Mouse (Mus musculus): ENCODE results near the gene Ikzf1. TPM values are rescaled to one million over a fixed set of nuclear protein-coding genes. Genes with fewer than 3 reads are reported as not detected.

Gene Ikzf1
- total and polyA plus RNA-seq, 2 experiments: 1.2 to 3.3 TPM

DNA sequence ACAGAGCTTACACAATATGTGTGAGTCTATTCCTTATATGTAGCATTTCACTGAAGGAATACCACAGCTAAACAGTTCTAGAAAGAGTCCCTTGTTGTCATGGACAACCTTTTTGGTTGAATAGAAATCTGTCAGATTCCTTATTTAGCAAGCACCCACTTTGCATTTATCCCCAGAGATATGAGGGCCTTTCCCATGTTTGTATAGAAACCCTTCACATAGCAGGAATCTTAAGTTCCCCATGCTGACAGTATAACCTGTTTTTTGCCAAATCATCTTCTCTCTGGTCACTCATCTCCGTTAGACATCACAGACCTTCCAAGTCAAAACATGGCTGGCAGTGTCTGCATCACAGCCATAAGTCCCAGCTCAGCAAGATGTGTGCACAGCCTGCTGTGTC lies 59.4 kb downstream of the Ikzf1 start:
- H3K9ac ChIP-seq (ENCODE audit: low read depth, low read length): no peak overlapping the region
- DNase-seq (ENCODE audit: extremely low read depth, low read depth, low spot score): no peak
- no peaks in the 10 kb centered on the region for H3K4me1 ChIP-seq (ENCODE audit: control insufficient read depth, insufficient read depth, low read length)
- H3K79me2 ChIP-seq (ENCODE audit: control insufficient read depth, insufficient read depth, low read length): no peaks in the 10 kb centered on the region
- H3K27ac ChIP-seq (replicated peaks; ENCODE audit: insufficient read depth, low read depth, low read length): no peak overlapping the region
- no peak overlapping the region for H3K4me3 ChIP-seq (ENCODE audit: insufficient read depth, low read depth, low read length)
- 56% methylated on average over 1 of the region's 1 CpGs for WGBS
- no peaks in the 10 kb centered on the region for H3K36me3 ChIP-seq (ENCODE audit: control insufficient read depth, insufficient read depth, low read length)
- H3K27me3 ChIP-seq (ENCODE audit: control insufficient read depth, insufficient read depth, low read length): no peaks in the 10 kb centered on the region; the same call in 1 of the 2 replicates
- TF ChIP-seq POLR2A (IDR thresholded peaks at IDR 0.05; ENCODE audit: extremely low read depth, insufficient read depth, low read length): no peak
- no peak for TF ChIP-seq CTCF (IDR thresholded peaks at IDR 0.05; ENCODE audit: low read depth, low read length)

DNA sequence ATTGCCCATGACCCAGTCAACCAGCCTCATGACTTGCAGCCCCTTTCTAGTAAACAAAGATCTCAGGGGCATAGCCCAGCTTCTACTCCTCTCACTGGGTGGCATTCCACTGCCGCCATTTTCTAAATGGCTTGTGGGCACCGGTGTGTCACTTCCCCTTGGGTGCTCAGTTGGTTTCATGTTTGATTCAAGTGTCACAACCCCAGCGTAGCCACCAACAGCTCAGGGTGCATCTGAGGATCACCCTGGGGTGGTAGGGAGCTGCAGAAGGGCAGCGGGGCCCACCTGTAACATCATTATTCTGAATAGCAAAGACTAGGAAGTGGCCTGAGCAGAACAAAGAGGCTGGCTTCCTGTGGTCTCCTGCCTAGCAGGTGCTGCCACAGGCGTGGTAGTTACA lies 66.3 kb downstream of the Ikzf1 start:
- H3K27me3 ChIP-seq (ENCODE audit: control insufficient read depth, insufficient read depth, low read length): no peaks in the 10 kb centered on the region; the same call in 1 of the 2 replicates
- no peaks in the 10 kb centered on the region for H3K36me3 ChIP-seq (ENCODE audit: control insufficient read depth, insufficient read depth, low read length)
- TF ChIP-seq CTCF (IDR thresholded peaks at IDR 0.05; ENCODE audit: low read depth, low read length) (no peak), POLR2A (IDR thresholded peaks at IDR 0.05; ENCODE audit: extremely low read depth, insufficient read depth, low read length) (no peak)
- H3K27ac ChIP-seq (replicated peaks; ENCODE audit: insufficient read depth, low read depth, low read length): no peak overlapping the region
- WGBS: 76% methylated on average over 5 of the region's 5 CpGs
- no peaks in the 10 kb centered on the region for H3K4me1 ChIP-seq (ENCODE audit: control insufficient read depth, insufficient read depth, low read length)
- no peak overlapping the region for H3K9ac ChIP-seq (ENCODE audit: low read depth, low read length)
- H3K4me3 ChIP-seq (ENCODE audit: insufficient read depth, low read depth, low read length): no peak overlapping the region
- DNase-seq (ENCODE audit: extremely low read depth, low read depth, low spot score): no peak
- H3K79me2 ChIP-seq (ENCODE audit: control insufficient read depth, insufficient read depth, low read length): no peaks in the 10 kb centered on the region

DNA sequence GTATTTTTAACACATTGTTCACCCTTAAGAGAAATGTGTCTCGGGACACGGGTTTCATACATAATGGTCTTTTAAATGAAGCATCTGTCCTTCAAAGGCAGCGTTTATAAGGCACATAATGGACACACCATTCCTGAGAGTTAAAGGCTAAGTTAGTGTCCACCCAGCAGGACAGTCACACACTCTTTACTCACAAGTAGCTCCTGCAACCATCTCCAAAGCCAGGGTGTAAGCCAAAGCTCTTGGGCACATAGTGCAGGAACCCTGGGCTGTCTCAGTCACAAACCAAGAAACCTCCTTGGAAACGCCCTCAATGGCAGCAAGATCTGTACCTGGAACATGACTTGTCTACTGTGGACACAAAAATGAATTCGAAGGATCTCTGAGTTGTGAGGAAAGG lies 68.1 kb downstream of the Ikzf1 start:
- Histone ChIP-seq H3K36me3 (ENCODE audit: control insufficient read depth, insufficient read depth, low read length) (no peaks in the 10 kb centered on the region), H3K27me3 (ENCODE audit: control insufficient read depth, insufficient read depth, low read length) (no peaks in the 10 kb centered on the region; the same call in 1 of the 2 replicates), H3K79me2 (ENCODE audit: control insufficient read depth, insufficient read depth, low read length) (no peaks in the 10 kb centered on the region), H3K27ac (replicated peaks; ENCODE audit: insufficient read depth, low read depth, low read length) (no peak overlapping the region), H3K9ac (ENCODE audit: low read depth, low read length) (no peak overlapping the region), H3K4me1 (ENCODE audit: control insufficient read depth, insufficient read depth, low read length) (no peaks in the 10 kb centered on the region), H3K4me3 (ENCODE audit: insufficient read depth, low read depth, low read length) (no peak overlapping the region)
- DNase-seq (ENCODE audit: extremely low read depth, low read depth, low spot score): no peak
- 76% methylated on average over 5 of the region's 5 CpGs for WGBS
- TF ChIP-seq POLR2A (IDR thresholded peaks at IDR 0.05; ENCODE audit: extremely low read depth, insufficient read depth, low read length): no peak
- no peak for TF ChIP-seq CTCF (IDR thresholded peaks at IDR 0.05; ENCODE audit: low read depth, low read length)

DNA sequence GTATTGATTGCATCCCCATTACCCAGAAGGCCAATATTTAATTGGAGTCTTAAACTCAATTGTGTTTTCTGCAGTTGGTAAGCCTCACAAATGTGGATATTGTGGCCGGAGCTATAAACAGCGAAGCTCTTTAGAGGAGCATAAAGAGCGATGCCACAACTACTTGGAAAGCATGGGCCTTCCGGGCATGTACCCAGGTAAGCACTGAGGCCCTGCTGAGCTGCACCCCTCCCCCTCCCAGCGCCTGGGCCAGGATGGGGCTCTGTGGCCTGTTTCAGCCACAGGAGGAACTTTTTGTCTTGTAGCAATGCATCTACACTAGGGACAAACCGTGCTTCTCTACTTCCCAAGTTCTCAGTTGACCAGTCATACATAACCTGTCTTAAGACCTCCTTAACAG lies 73.3 kb downstream of the Ikzf1 start:
- WGBS: 76% methylated on average over 6 of the region's 6 CpGs
- no peak overlapping the region for H3K9ac ChIP-seq (ENCODE audit: low read depth, low read length)
- no peaks in the 10 kb centered on the region for H3K4me1 ChIP-seq (ENCODE audit: control insufficient read depth, insufficient read depth, low read length)
- DNase-seq (ENCODE audit: extremely low read depth, low read depth, low spot score): no peak
- TF ChIP-seq CTCF (IDR thresholded peaks at IDR 0.05; ENCODE audit: low read depth, low read length) (no peak), POLR2A (IDR thresholded peaks at IDR 0.05; ENCODE audit: extremely low read depth, insufficient read depth, low read length) (no peak)
- H3K79me2 ChIP-seq (ENCODE audit: control insufficient read depth, insufficient read depth, low read length): no peaks in the 10 kb centered on the region
- H3K27me3 ChIP-seq (ENCODE audit: control insufficient read depth, insufficient read depth, low read length): no peaks in the 10 kb centered on the region
- H3K27ac ChIP-seq (replicated peaks; ENCODE audit: insufficient read depth, low read depth, low read length): no peak overlapping the region
- no peak overlapping the region for H3K4me3 ChIP-seq (ENCODE audit: insufficient read depth, low read depth, low read length)
- no peaks in the 10 kb centered on the region for H3K36me3 ChIP-seq (ENCODE audit: control insufficient read depth, insufficient read depth, low read length)

DNA sequence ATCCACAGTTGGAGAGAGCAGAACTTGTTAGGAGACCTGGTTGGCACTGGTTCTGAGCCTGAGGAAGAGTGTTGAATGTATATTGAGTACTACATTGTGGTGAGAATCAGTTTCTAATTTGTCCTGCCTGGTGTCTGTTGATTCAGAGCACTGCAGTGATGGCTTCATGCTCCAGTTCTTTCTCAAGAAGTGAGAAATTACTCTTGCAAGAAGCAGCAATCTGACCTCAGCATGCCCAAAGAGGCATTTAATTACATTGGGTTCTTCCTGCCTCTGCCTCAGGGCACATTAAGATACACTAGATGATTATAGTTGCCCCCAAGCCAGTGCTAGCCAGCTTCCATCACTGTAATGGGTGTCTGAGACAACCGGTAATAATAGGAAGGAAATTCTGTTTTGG lies 74.1 kb downstream of the Ikzf1 start:
- Histone ChIP-seq H3K79me2 (ENCODE audit: control insufficient read depth, insufficient read depth, low read length) (no peaks in the 10 kb centered on the region), H3K4me3 (ENCODE audit: insufficient read depth, low read depth, low read length) (no peak overlapping the region), H3K9ac (ENCODE audit: low read depth, low read length) (no peak overlapping the region), H3K27ac (replicated peaks; ENCODE audit: insufficient read depth, low read depth, low read length) (no peak overlapping the region), H3K27me3 (ENCODE audit: control insufficient read depth, insufficient read depth, low read length) (no peaks in the 10 kb centered on the region), H3K36me3 (ENCODE audit: control insufficient read depth, insufficient read depth, low read length) (no peaks in the 10 kb centered on the region), H3K4me1 (ENCODE audit: control insufficient read depth, insufficient read depth, low read length) (no peaks in the 10 kb centered on the region)
- WGBS: 98% methylated on average over 1 of the region's 1 CpGs
- no peak for DNase-seq (ENCODE audit: extremely low read depth, low read depth, low spot score)
- TF ChIP-seq POLR2A (IDR thresholded peaks at IDR 0.05; ENCODE audit: extremely low read depth, insufficient read depth, low read length) (no peak), CTCF (IDR thresholded peaks at IDR 0.05; ENCODE audit: low read depth, low read length) (no peak)

DNA sequence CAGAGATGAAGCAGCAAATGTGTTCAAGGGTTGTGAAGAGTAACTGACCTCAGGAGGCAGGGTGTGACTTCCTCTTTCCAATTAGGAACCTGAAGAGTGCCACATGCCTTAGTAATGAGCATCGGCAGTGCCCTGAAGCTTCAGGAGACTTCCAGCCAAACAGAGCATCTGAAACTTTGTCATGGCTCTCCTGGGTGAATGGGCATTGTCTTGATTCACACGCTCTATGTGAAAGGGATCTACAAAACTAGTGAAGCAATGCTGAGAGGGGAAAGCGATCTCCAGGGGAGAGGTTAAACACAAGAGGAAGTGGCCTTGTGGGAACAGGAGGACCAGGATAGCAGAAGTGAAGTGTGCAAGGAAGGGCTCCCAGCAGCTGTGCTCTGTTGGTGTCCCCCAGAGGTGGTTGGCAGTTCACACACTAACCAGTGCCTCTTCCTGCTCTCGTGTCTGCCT lies 78.4 kb downstream of the Ikzf1 start:
- Histone ChIP-seq H3K4me1 (ENCODE audit: control insufficient read depth, insufficient read depth, low read length) (no peaks in the 10 kb centered on the region; the same call in 1 of the 2 replicates), H3K79me2 (ENCODE audit: control insufficient read depth, insufficient read depth, low read length) (no peaks in the 10 kb centered on the region), H3K36me3 (ENCODE audit: control insufficient read depth, insufficient read depth, low read length) (no peaks in the 10 kb centered on the region), H3K4me3 (ENCODE audit: insufficient read depth, low read depth, low read length) (no peak overlapping the region), H3K9ac (ENCODE audit: low read depth, low read length) (no peak overlapping the region), H3K27me3 (ENCODE audit: control insufficient read depth, insufficient read depth, low read length) (no peaks in the 10 kb centered on the region), H3K27ac (replicated peaks; ENCODE audit: insufficient read depth, low read depth, low read length) (no peak overlapping the region)
- peak; percentile 27 for DNase-seq (ENCODE audit: extremely low read depth, low read depth, low spot score)
- TF ChIP-seq POLR2A (IDR thresholded peaks at IDR 0.05; ENCODE audit: extremely low read depth, insufficient read depth, low read length) (no peak), CTCF (IDR thresholded peaks at IDR 0.05; ENCODE audit: low read depth, low read length) (no peak)
- 73% methylated on average over 4 of the region's 4 CpGs for WGBS

All from liver, adult 2 months (tissue).